Mouse (Mus musculus) A20 (cell line): ENCODE results near the gene Snx29.
"Not testable (repeated sequence)": the region's sequence is repeated elsewhere in the genome, so short reads cannot be mapped to it uniquely, and the experiment has no call there.

Experiments used
- DNase-seq: peaks from one replicate; pipeline ENCODE4 v3.0.0-alpha.2; 2011; ENCODE audit warnings: low read depth, low spot score

Gene Snx29

GRCm38 (mm10) chr16:11448696-11449095, 126.0 kb downstream of the Snx29 start:
- DNase-seq = not testable (repeated sequence)

- no peak for DNase-seq
Measured at GRCm38 (mm10) chr16:11449344-11449743, 126.6 kb downstream of the Snx29 start.

GRCm38 (mm10) chr16:11450626-11451025, 127.9 kb downstream of the Snx29 start:
- no peak for DNase-seq

- no peak for DNase-seq
Measured at GRCm38 (mm10) chr16:11454871-11455270, 132.2 kb downstream of the Snx29 start.

GRCm38 (mm10) chr16:11455545-11456140, 132.9 kb downstream of the Snx29 start:
- no peak for DNase-seq

- peak; percentile 38 for DNase-seq
Measured at GRCm38 (mm10) chr16:11456141-11456645, 133.5 kb downstream of the Snx29 start.

GRCm38 (mm10) chr16:11457136-11457535, 134.4 kb downstream of the Snx29 start:
- DNase-seq = no peak

GRCm38 (mm10) chr16:11457609-11458350, 135.1 kb downstream of the Snx29 start:
- no peak for DNase-seq

- DNase-seq = no peak
Measured at GRCm38 (mm10) chr16:11460210-11460609, 137.5 kb downstream of the Snx29 start.

GRCm38 (mm10) chr16:11461612-11462011, 138.9 kb downstream of the Snx29 start:
- no peak for DNase-seq

- DNase-seq = peak; percentile 73
Measured at GRCm38 (mm10) chr16:11468533-11469179, 145.9 kb downstream of the Snx29 start.

GRCm38 (mm10) chr16:11469491-11469890, 146.8 kb downstream of the Snx29 start:
- no peak for DNase-seq

GRCm38 (mm10) chr16:11471246-11471645, 148.5 kb downstream of the Snx29 start:
- no peak for DNase-seq

GRCm38 (mm10) chr16:11472852-11473251, 150.1 kb downstream of the Snx29 start:
- DNase-seq = peak; percentile 43

GRCm38 (mm10) chr16:11473474-11473873, 150.8 kb downstream of the Snx29 start:
- peak; percentile 48 for DNase-seq

GRCm38 (mm10) chr16:11473893-11474505, 151.3 kb downstream of the Snx29 start:
- DNase-seq = no peak

- no peak for DNase-seq
Measured at GRCm38 (mm10) chr16:11475137-11475943, 152.6 kb downstream of the Snx29 start.

GRCm38 (mm10) chr16:11476314-11476713, 153.6 kb downstream of the Snx29 start:
- DNase-seq = no peak

- DNase-seq = no peak
Measured at GRCm38 (mm10) chr16:11476968-11477367, 154.3 kb downstream of the Snx29 start.

GRCm38 (mm10) chr16:11477591-11477990, 154.9 kb downstream of the Snx29 start:
- DNase-seq = no peak

- DNase-seq = no peak
Measured at GRCm38 (mm10) chr16:11479605-11480004, 156.9 kb downstream of the Snx29 start.
